Mouse (Mus musculus): Measurements from ENCODE around the gene Zbtb20.

The Zbtb20 gene

GRCm38 (mm10) chr16:43360112-43360511 is 484.4 kb downstream of the Zbtb20 start:
- no peak for DNase-seq (ENCODE audit: low spot score in 2 of 2)

DNA sequence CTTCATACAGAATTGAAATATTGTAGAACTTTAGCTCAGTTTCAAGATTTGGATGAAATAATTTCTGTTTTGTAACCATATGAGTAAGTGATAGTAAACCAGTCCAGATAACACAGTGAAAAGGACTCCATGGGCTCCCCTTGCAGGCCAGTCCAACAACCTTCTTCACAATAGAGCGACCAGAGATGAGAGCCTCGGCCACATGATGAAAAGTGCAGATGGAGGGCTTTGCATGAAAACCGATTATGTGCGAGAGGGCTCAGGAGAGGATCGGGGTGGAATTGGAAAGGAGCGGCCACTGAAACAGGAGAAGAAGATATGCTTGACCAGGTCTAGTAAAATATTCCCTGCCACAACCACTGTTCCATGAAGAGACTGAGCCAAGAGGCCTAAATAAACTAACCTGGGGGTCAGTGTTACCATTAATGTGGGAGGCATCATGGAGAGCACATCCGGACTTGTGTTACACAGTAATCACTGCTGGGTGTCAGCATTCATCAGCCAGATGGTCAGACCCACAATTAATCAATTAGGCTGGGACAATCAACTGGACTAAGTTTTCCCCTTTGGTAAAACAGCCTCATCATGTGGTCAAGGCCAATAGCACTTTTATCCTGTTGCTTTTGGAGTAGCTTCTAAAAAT is 485.3 kb downstream of the Zbtb20 start:
- no peak for DNase-seq (ENCODE audit: low spot score in 2 of 2)

GRCm38 (mm10) chr16:43362651-43363300 is 487.1 kb downstream of the Zbtb20 start:
- peak in 1 of 2 experiments; percentile 3 for DNase-seq (ENCODE audit: low spot score in 2 of 2)

- DNase-seq (ENCODE audit: low spot score in 2 of 2) = no peak
Measured at GRCm38 (mm10) chr16:43363316-43363715, 487.6 kb downstream of the Zbtb20 start.

DNA sequence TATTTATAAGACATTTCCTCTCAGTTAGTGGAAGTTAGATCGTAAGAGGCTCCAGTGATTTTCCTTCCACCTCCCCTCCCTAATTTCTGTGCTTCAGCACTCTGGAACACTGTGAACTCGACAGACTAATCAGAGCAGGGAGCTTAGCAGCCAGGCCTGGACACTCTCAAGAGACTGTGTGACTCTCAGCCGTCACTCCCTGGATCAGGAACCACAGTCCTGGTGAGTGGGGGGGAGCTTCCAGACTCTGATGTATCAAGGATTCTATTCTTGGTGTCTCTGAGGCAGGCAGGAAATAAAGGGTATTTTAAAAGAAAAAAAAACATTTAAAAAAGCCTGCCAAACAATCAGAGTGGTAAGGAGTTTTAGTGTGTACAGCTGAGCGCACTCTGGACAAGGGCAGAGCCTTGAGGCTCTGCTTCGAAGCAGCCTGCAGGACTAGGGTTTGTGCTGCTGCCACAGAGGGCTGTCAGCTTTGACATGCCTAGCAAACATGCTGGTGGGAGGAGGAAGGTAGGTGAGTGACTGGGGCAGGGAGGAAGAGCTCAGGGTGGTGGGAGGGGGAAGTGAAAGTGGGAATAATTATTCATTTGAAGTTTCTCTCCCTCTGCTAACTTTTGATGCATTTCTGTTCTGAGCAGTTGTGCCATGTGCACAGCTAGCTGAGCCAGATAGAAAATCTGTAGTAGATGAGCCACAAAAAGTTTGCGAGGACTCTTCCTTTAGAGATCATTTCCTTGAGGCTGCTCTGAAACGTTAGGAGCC is 488.3 kb downstream of the Zbtb20 start:
- DNase-seq (ENCODE audit: low spot score in 2 of 2) = peak; percentile 10 to 18

DNA sequence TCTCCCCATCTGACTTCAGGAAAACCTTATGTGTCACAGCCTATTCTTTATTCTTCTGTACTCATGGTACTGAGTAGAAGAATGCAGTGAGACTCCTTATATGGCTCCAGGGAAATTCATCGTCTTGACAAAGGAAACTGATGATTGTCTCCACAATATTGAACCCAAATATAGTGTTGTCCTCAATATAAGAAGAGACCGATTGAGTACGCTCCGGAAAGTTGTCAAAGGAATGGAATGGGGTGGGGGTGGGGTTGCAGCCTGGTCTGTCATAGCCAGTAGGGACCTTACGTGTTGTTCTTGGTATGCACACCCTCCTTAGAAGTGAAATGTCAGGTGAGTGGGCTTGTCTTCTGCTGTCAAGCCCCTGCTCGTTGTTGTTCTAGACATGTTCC is 488.8 kb downstream of the Zbtb20 start:
- no peak for DNase-seq (ENCODE audit: low spot score in 2 of 2)

- no peak for DNase-seq (ENCODE audit: low spot score in 2 of 2)
Measured at GRCm38 (mm10) chr16:43365277-43365676, 489.6 kb downstream of the Zbtb20 start.

- DNase-seq (ENCODE audit: low spot score in 2 of 2) = no peak
Measured at GRCm38 (mm10) chr16:43370496-43371020, 494.9 kb downstream of the Zbtb20 start.

DNA sequence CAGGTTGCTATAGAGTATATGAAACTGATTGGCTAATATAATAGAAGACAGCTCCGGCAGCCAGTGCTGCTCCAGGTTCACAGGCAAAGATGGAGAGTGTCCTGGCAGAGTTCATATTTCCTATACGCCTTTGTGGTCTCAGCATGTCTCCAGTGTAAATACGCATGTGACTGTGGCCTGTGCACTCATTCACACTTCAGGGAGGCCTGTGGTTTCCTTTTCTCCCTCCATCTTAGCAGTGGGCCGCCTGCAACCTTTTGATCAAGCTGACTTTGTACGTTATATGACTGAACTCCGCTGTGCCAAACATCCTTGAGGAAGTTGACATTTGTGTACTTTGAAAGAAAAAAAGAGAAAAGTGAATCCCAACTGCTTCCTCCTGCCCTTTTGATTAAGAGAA is 501.1 kb downstream of the Zbtb20 start:
- no peak for DNase-seq (ENCODE audit: low spot score in 2 of 2)

GRCm38 (mm10) chr16:43379351-43380325 is 504.0 kb downstream of the Zbtb20 start:
- DNase-seq (ENCODE audit: low spot score in 2 of 2) = no peak

DNA sequence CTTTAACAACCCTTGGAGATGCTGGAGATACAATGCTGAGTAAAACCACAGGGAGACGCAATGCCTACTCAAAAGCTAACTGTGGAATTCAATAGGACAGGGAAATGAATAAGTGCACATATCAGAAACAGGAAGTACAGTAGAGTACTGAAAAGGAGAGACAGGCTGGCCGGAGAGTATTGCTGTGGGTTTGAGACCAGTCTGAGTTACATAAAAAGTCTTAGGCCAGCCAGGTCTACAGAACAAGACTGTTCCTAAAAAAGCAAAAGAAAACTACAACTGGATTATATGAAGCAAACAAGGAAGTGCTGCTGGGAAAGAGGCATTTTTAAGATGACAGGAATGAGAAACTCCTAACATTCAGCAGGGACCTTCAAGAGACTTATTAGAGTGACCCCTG is 505.5 kb downstream of the Zbtb20 start:
- DNase-seq (ENCODE audit: low spot score in 2 of 2) = no peak

DNA sequence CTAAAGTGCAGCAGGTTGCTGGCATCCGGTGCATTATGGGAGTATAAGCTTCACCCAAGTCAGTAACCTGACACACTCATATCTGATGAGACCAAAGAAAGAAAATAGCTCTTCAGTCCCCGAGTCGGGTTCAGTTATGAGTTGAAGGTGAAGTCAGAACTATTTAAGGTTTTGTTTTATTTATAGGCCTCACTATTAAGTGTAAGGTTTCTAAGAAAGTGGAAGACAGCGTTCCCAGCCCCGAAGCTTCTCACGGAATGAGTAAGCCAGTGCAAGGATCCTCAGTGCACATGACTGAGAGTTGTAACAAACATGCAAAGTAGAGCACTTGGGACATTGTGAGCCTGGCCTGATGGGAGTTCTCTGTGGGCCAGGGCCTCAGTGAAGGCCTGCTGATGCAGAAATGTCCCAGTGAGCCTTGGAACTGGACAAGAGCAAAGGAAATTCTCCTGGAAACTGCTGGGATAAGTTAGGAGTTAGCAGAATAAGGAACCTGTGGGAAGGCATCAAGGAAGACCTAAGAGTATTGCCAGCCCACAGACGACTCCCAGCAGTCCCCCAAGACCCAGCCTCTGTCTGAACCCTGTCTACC is 507.6 kb downstream of the Zbtb20 start:
- no peak for DNase-seq (ENCODE audit: low spot score in 2 of 2)

DNA sequence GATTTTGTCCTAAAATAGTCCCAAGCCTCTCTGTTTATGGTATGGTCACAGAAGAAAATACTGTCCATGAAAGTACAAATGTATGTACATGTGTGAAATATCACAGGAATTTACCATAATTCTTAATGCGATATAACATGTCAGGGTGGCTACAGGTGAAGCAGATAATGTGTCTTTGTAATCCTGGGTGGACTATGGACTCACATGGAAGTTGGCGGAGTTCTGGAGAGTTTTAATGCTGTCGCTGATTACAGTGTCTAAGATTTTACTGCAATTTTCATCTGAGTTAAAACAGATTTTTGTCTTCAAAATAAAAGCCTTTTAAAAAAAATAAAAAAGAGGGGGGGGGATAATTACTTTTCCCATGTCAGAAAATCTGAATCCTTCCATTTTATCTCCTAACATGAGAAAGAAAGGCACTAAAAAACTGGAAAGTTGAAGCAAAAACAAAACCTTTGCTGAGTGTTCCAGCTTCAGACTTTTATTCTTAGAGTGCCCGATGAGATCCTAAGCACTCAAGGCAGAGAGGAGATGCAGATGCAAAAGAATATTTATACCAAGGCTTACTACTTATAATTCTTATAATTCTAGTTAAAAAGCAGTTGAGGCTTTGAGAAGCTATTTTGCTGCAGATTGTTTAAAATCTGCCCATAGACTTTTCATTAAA is 509.4 kb downstream of the Zbtb20 start:
- no peak for DNase-seq (ENCODE audit: low spot score in 2 of 2)

DNA sequence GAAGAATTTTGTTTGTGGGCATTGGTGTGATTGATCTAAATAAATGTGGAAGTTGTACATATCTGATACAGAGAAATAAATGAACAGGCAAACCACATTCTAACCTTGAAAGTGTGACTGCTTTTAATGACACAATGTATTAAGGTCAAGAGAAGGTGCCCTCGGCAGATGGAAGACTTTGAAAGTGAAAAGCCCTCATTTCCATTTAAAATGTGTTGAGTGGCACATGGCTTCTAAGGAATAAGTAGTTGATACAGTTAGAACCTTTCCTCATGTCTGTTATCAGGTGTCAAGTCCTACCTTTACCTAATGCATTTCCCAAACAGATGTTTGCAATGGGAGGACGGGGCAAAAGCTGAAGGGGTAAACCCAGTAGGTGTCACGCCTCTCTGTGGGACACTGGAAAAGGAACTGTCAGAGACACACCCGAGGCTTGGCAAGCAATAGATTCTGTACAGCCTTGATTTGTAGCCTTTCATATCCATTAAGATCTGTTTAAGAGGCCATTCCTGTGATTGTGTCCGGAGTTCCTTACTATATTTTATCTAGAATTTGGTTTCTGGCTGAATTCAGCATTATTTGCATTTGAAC is 510.0 kb downstream of the Zbtb20 start:
- DNase-seq (ENCODE audit: low spot score in 2 of 2) = no peak

DNA sequence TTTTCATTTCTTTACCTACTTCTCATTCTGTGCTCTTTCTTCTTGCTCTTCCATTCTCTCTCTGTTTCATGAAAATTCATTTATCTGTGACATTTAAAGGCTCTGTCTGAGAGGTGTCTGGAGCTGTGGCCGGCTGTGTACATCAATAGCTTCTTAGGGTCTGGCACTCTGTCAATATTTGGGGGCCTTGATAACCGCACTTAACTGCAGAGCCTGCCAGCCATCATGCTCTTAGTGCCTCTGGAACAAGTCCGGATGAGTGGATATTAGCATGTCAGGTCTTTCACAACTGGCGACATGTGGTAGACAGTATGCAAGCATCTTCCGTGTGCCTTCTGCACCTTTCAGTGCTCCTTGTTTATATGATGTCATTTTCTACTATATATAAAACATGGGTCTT is 510.7 kb downstream of the Zbtb20 start:
- DNase-seq (ENCODE audit: low spot score in 2 of 2) = no peak

GRCm38 (mm10) chr16:43388389-43388788 is 512.7 kb downstream of the Zbtb20 start:
- DNase-seq (ENCODE audit: low spot score in 2 of 2) = no peak

GRCm38 (mm10) chr16:43390387-43390786 is 514.7 kb downstream of the Zbtb20 start:
- DNase-seq (ENCODE audit: low spot score in 2 of 2) = no peak

DNA sequence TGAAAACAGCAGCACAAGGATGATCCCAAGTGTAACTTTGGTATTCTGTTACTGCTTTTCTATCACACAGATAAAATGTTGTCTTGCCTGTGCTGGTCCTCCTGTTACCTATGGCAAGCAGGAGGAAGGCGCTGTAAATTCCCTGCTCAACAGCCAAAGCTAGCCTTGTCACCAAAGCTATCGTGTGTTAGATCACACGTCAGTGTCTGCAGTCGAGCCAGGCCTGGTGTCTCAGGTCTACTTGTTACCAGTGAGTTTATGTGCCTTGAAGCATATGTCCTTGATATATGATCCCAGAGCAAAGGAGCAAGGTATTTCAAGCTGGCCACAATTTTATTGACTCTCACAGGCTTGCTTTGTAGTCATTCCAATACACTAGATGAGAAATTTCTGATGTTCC is 517.7 kb downstream of the Zbtb20 start:
- DNase-seq (ENCODE audit: low spot score in 2 of 2) = no peak

DNA sequence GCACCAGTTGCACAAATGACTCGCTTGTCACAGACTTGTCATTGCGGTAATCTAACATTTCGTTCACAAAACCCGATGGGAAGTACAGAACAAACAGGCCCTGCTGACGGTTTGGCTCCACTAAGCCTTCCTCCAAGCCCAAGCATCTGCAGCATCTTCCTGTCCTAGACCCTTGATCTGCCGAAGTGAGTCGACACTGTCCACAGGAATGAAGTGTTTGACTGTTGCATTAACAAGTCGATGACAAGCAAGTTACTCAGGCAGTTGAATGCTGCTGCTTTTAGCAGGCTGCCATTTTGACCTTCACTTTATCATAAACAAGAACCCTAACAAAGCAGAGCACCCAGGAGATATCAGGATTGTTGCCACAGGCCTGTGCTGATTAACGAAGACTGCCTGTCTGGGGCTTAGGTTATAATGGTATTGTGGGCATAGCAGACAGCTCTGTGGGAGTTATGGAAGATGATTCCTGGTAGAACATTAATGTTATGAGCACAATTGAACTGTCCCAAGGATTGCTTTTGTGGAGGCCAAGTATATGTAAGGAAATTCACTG is 518.4 kb downstream of the Zbtb20 start:
- DNase-seq (ENCODE audit: low spot score in 2 of 2) = no peak

DNA sequence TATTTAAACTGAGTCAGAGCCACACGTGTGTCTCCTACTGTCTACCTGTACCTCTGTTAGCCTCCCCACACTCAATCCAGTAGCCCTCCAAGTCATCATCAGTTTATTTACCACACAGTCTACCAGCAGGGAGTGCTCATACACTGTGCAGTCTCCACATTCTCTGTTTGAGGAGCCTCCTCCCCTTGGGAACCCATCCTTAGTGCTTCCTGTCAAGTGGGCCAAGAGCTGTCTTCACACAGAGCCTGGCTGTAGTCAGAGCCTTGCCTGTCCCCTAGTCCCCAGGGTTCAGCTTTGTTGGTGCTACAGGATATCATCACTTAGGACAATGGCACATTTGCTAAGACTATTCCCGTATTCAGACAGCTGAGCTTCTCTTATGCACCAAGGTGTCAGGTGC is 519.1 kb downstream of the Zbtb20 start:
- no peak for DNase-seq (ENCODE audit: low spot score in 2 of 2)
